Mouse (Mus musculus) cerebellum, adult (tissue): ENCODE measurements at regions not wholly inside any gene's neighbourhood (a gene's known extent, or its start where the extent isn't known, plus 50 kb on each side); places are given as distances from the start of the nearest gene placed in this dataset.

Experiments
- ATAC-seq: cut with Nextera tagmentation; 2 replicates; pipeline ENCODE4 v1.9.2; 2017; ENCODE audit warnings: mild to moderate bottlenecking, moderate library complexity, mixed read lengths; ENCODE audit not compliant: insufficient number of reproducible peaks, low FRiP score, low TSS enrichment

GRCm38 (mm10) chr2:133432141-133432813, 119.7 kb upstream of the Bmp2 start:
- no peak for ATAC-seq

- no peak for ATAC-seq
These were observed 114.8 kb upstream of the Bmp2 start for GRCm38 (mm10) chr2:133436913-133437843.

DNA sequence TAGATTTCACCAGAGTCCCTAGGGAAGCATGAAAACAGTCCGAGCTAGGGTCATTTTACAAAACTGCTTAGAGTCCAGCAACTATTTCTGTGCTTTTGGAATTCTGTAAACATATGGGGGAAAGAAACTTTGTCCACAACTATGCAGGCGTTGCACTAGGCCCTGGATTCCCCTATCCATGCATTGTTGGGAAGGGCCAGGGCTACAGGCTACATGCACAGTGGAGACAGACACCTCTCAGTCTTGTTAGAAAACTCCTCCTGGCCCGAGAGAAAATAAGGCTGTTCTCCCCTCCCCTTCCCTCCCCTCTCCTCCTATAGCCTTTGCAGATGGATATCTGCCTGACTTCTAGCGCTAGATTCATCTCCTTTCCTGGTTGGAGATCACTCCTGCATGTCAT, 113.9 kb upstream of the Bmp2 start:
- ATAC-seq: no peak

GRCm38 (mm10) chr2:133443024-133443423, 108.9 kb upstream of the Bmp2 start:
- ATAC-seq: no peak

- no peak for ATAC-seq
These were observed 108.5 kb upstream of the Bmp2 start for GRCm38 (mm10) chr2:133443490-133443889.

GRCm38 (mm10) chr2:133452947-133453346, 99.0 kb upstream of the Bmp2 start:
- no peak for ATAC-seq

DNA sequence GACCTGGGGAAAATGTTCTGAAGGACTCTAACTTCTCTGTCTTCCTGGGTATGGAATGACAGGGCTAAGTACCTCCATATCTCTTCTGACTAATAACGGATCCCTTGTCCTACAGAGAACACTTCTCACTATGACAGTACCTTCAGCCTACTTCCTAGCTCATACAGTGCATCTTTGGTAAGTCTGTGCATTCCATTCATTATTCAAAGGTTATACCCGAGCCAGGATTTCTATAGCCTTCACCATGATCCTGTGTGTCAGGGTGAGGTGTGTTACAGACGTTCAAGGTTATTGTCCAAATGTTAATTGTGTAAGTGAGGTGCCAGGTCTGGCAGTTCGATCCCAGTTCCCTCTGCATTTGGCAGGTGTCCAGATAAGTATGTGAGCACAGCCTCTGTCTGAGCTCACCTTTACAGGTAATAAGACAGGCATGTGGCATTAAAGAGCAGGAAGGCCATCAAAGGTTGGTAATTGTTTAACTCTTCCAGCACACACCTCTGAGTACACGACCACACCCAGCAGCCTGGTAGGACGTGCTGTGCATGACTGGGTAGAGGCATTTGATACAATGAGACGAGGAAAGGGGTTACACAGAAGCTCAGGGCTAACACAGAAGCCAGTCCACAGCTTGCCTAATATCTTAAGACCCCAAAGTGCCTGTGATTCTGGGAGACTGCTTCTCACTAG, 96.3 kb upstream of the Bmp2 start:
- ATAC-seq: no peak

DNA sequence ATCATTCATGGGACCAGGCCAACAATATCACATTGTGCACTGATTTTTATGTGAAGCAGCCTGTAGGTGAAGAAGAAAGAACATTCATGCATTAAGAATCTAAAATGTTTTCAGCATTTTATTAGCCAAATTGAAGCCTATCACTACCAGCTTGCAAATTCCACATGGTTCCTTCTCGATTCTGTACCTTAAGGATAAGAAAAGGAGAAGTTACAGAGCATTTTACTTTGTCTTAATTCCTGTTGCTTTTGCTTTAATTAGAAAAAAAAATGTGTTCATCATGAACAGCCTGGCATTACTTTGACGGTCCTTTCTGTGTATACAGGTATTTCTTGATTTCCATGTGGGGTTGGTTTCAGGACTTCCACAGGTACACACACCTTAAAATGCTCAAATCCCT, 95.2 kb upstream of the Bmp2 start:
- ATAC-seq: no peak

GRCm38 (mm10) chr2:133458735-133459134, 93.2 kb upstream of the Bmp2 start:
- ATAC-seq: no peak

GRCm38 (mm10) chr2:133460814-133461213, 91.1 kb upstream of the Bmp2 start:
- ATAC-seq: no peak

DNA sequence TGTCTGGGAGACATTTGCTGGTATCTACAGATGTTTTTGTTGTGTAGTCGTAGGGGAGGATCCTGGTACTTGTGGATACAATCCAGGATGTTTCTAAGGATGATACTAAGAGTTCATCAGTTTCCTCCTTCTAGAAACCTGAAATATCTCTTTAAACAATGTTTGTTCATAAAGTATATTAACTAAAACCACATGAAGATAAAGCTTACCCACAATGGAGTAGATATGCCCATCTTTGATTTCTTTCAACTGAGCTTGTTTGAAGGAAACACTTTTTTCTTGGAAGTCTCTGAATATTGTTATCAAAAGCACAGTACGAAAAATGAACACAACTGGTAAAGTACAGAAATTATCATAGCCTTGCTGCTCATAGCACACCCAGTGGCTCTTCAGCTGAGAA, 89.6 kb upstream of the Bmp2 start:
- no peak for ATAC-seq

- ATAC-seq: no peak
These were observed 84.5 kb upstream of the Bmp2 start for GRCm38 (mm10) chr2:133467170-133468168.

- ATAC-seq: no peak
These were observed 78.8 kb upstream of the Bmp2 start for GRCm38 (mm10) chr2:133472966-133473744.

DNA sequence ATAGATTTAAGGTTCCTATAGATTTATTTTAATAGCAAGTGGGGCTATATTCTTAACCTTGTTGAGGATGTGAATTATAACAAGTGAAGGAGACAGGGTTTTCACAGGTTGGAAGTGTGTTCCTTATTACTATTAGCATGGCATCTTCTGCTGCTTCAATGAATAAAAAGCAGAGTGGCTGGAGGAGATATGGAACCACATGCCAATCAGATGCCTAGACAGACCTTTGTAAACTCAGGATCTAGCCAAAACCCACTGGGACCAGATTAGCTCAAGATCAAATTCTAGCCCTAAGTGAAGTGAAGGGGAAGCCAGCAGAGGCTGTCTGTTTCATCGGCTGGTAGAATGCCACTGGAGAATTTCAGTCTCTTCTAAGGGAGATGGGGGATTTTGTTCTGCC, 77.8 kb upstream of the Bmp2 start:
- ATAC-seq: no peak

GRCm38 (mm10) chr2:133480870-133481269, 71.1 kb upstream of the Bmp2 start:
- no peak for ATAC-seq

GRCm38 (mm10) chr2:133481305-133481704, 70.7 kb upstream of the Bmp2 start:
- ATAC-seq: peak; percentile 37; the same call in 1 of the 2 replicates

- peak; percentile 59 for ATAC-seq
These were observed 70.2 kb upstream of the Bmp2 start for GRCm38 (mm10) chr2:133481785-133482184.

GRCm38 (mm10) chr2:133495443-133495842, 56.5 kb upstream of the Bmp2 start:
- no peak for ATAC-seq

- ATAC-seq: no peak
These were observed 55.6 kb upstream of the Bmp2 start for GRCm38 (mm10) chr2:133496389-133496788.
